Mouse (Mus musculus): ENCODE measurements around the gene Kcna2. TPM values are rescaled to one million over a fixed set of nuclear protein-coding genes. Genes with fewer than 3 reads are reported as not detected.

The Kcna2 gene
- polyA plus RNA-seq, 1 experiment, result 73.3 TPM

DNA sequence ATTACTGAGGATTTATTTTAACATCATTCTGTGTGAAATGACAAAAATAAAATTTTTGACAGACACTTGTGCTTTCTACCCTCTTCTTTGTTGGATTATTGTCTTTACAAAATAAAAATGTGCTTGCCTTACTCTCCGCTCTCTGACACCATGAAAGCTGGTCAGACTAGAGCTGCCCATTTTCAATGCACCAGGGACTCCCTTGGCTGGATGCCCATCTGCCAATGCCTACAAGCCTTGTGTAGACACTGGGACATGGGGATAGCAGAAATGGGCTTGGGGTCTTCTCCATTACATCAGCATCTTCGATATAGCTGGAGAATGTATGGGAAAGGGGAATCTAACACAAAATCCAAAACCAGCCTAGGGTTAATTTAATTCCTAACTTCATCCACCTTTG lies 14.0 kb downstream of the Kcna2 start:
- H3K4me3 ChIP-seq (replicated peaks; ENCODE audit: insufficient read depth, low read depth, low read length), result no peak overlapping the region
- TF ChIP-seq POLR2A (IDR thresholded peaks at IDR 0.05; ENCODE audit: borderline replicate concordance, insufficient read depth, low read length), result no peak
- TF ChIP-seq CTCF (IDR thresholded peaks at IDR 0.05; ENCODE audit: borderline replicate concordance, insufficient read depth, low read depth, low read length), result no peak
- H3K4me1 ChIP-seq (ENCODE audit: control insufficient read depth, insufficient read depth, low read length), result peaks cover 33% of the 10 kb centered on the region
- H3K27ac ChIP-seq (ENCODE audit: insufficient read depth, low read length), result no peak overlapping the region
- no peak for DNase-seq
- H3K27me3 ChIP-seq (ENCODE audit: control insufficient read depth, insufficient read depth, low read length), result no peaks in the 10 kb centered on the region
- 86% methylated on average over 2 of the region's 2 CpGs for WGBS

DNA sequence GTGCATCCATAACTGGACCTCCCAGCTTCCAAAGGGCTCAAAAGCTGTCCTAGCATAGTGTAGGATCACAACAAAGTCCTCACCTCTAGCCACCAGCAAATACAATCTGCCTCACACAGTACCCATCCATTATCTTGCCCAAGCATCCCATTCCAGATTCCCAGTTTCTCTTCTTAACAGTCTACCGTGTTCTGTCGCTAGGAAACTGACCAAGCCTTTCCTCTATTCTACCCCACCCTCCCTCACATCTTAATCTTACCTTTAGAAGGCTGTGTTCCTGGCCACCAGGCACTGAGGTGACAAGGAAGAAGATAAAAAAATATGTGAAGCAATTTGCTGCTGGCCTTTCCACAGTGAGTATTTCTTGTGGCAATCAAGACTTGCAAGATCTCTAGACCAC lies 14.8 kb downstream of the Kcna2 start:
- no peaks in the 10 kb centered on the region for H3K27me3 ChIP-seq (ENCODE audit: control insufficient read depth, insufficient read depth, low read length)
- no peak for DNase-seq
- 86% methylated on average over 2 of the region's 2 CpGs for WGBS

DNA sequence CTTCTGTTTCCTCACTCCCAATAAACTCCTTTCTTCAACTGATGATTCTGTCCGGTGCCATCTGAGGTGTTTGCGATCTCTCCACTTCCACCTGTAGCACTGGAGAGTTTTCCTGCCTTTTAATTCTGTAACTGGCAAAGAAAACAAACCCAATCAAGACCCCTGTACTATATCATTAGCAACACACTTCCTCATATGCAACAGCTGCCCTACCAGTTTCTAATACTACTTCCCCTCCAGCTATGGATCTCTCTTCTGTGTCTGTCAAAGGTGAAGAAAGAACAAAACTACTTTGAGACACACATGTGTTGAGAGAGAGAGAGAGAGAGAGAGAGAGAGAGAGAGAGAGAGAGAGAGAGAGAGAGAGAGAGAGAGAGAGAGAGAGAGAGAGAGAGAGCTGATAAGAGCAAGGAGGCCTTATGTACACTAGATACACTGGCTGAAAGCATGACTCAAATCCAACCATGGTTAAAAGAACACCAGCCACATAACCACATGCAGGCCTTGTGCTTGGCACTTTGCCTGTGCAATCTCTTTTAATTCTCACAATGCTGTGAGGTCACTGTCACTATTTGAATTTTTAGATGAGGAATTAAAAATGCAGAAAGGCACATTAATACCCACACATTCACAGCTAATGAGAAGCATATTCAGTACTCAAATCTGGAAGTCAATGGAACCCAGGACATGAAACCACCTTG lies 19.1 kb downstream of the Kcna2 start:
- no peak for TF ChIP-seq CTCF (IDR thresholded peaks at IDR 0.05; ENCODE audit: borderline replicate concordance, insufficient read depth, low read depth, low read length)
- no peak for TF ChIP-seq POLR2A (IDR thresholded peaks at IDR 0.05; ENCODE audit: borderline replicate concordance, insufficient read depth, low read length)
- 96% methylated on average over 2 of the region's 2 CpGs for WGBS
- H3K4me1 ChIP-seq (ENCODE audit: control insufficient read depth, insufficient read depth, low read length), result peaks cover 8% of the 10 kb centered on the region
- no peak overlapping the region for H3K4me3 ChIP-seq (replicated peaks; ENCODE audit: insufficient read depth, low read depth, low read length)
- no peak overlapping the region for H3K27ac ChIP-seq (ENCODE audit: insufficient read depth, low read length)
- no peaks in the 10 kb centered on the region for H3K27me3 ChIP-seq (ENCODE audit: control insufficient read depth, insufficient read depth, low read length)
- DNase-seq, result no peak

More for the DNA sequence above, 14.8 kb downstream of the Kcna2 start:
- no peak for TF ChIP-seq POLR2A (IDR thresholded peaks at IDR 0.05; ENCODE audit: borderline replicate concordance, insufficient read depth, low read length)
- no peak for TF ChIP-seq CTCF (IDR thresholded peaks at IDR 0.05; ENCODE audit: borderline replicate concordance, insufficient read depth, low read depth, low read length)
- peaks cover 29% of the 10 kb centered on the region for H3K4me1 ChIP-seq (ENCODE audit: control insufficient read depth, insufficient read depth, low read length)
- no peak overlapping the region for H3K27ac ChIP-seq (ENCODE audit: insufficient read depth, low read length)
- H3K4me3 ChIP-seq (replicated peaks; ENCODE audit: insufficient read depth, low read depth, low read length), result no peak overlapping the region

DNA sequence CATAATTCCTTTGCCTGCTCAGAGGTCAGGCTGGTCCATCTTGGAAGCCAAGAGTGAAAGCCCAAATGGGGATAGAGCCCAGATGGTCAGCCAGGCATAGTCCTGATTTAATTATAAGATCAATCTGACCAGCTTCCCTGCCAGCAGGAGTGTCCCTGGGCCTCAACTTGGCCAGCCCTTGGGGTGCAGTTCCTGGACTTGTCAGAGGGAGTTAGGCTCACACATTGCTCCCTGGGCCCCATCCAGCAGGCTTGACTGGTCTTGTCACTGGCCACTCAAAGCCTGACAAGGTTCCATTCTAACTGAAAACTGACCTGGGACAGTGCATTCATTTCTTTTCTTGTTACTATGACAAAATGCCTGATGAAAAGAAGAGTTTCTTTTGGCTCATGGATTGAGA lies 21.4 kb downstream of the Kcna2 start:
- no peak overlapping the region for H3K27ac ChIP-seq (ENCODE audit: insufficient read depth, low read length)
- H3K4me3 ChIP-seq (replicated peaks; ENCODE audit: insufficient read depth, low read depth, low read length), result no peak overlapping the region
- peaks cover 5% of the 10 kb centered on the region; the same call in 1 of the 2 replicates for H3K4me1 ChIP-seq (ENCODE audit: control insufficient read depth, insufficient read depth, low read length)
- no peaks in the 10 kb centered on the region for H3K27me3 ChIP-seq (ENCODE audit: control insufficient read depth, insufficient read depth, low read length)
- DNase-seq, result peak; percentile 81 to 91
- no peak for TF ChIP-seq POLR2A (IDR thresholded peaks at IDR 0.05; ENCODE audit: borderline replicate concordance, insufficient read depth, low read length)
- TF ChIP-seq CTCF (IDR thresholded peaks at IDR 0.05; ENCODE audit: borderline replicate concordance, insufficient read depth, low read depth, low read length), result peak; percentile 15; the same call in 1 of the 2 replicates

DNA sequence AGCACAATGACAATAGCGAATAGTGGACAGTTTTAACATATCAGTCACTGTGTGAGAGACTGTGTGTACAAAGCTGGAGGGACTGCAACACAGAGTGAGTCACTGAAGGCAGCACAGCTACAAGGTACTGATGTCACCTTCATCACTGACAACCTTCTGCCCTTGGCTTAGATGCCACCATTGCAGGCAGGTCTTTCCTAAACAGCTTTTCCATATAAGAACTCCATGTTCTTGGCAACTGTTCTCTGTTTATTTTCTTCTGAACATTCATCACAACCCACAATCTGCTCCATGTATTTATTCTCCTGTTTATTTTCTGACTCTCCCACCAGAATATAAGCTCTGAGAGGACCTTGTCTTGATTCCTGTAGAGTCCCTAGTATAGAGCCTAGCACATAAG lies 26.7 kb downstream of the Kcna2 start:
- Histone ChIP-seq H3K27me3 (ENCODE audit: control insufficient read depth, insufficient read depth, low read length) (no peaks in the 10 kb centered on the region), H3K27ac (ENCODE audit: insufficient read depth, low read length) (no peak overlapping the region), H3K4me3 (replicated peaks; ENCODE audit: insufficient read depth, low read depth, low read length) (no peak overlapping the region), H3K4me1 (ENCODE audit: control insufficient read depth, insufficient read depth, low read length) (peaks cover 13% of the 10 kb centered on the region)
- DNase-seq, result no peak
- 95% methylated on average over 1 of the region's 1 CpGs for WGBS
- no peak for TF ChIP-seq POLR2A (IDR thresholded peaks at IDR 0.05; ENCODE audit: borderline replicate concordance, insufficient read depth, low read length)

DNA sequence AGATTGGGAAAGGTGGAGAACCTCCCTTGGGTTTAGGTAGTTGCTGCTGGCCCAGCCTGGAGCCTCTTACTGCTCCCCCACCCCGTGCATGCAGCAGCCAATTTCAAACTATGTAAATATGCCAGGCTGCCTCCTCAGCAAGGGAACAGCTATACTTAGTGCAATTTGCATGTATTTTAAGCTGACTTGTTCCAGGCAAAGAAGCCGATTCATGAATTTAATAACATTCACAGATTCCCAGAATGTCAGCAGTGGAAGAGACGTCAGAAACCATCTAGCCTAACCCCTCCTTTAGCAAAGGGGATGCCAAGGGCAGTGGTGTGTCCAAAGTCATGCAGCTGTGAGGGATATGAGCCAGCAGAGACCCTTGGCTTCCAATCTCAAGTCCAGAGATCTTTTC lies 27.5 kb downstream of the Kcna2 start:
- peaks cover 12% of the 10 kb centered on the region for H3K4me1 ChIP-seq (ENCODE audit: control insufficient read depth, insufficient read depth, low read length)
- H3K4me3 ChIP-seq (replicated peaks; ENCODE audit: insufficient read depth, low read depth, low read length), result no peak overlapping the region
- no peak overlapping the region for H3K27ac ChIP-seq (ENCODE audit: insufficient read depth, low read length)
- 67% methylated on average over 3 of the region's 3 CpGs for WGBS
- no peak for DNase-seq
- TF ChIP-seq CTCF (IDR thresholded peaks at IDR 0.05; ENCODE audit: borderline replicate concordance, insufficient read depth, low read depth, low read length), result no peak
- TF ChIP-seq POLR2A (IDR thresholded peaks at IDR 0.05; ENCODE audit: borderline replicate concordance, insufficient read depth, low read length), result no peak
- H3K27me3 ChIP-seq (ENCODE audit: control insufficient read depth, insufficient read depth, low read length), result no peaks in the 10 kb centered on the region

DNA sequence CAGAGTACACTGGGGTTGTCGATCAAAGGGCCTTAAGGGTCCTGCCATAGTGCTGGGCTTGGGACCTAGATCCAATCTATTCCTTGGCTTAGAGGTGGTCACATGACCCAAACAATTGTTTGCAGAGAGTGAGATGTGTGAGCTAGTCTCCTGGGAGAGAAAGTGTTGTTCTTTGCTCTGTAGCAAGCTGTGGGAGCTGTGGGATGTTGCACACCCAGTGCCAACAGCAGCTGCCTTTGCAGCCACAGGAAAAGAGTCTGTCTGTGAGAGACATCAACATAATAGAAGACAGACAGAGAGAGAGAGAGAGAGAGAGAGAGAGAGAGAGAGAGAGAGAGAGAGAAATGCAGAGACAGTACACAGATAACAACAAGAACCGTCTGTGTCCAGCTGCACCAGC lies 28.3 kb downstream of the Kcna2 start:
- 88% methylated on average over 2 of the region's 2 CpGs for WGBS
- H3K4me3 ChIP-seq (replicated peaks; ENCODE audit: insufficient read depth, low read depth, low read length), result no peak overlapping the region
- DNase-seq, result peak in 1 of 2 experiments; percentile 8
- H3K27me3 ChIP-seq (ENCODE audit: control insufficient read depth, insufficient read depth, low read length), result no peaks in the 10 kb centered on the region
- no peak overlapping the region for H3K27ac ChIP-seq (ENCODE audit: insufficient read depth, low read length)
- TF ChIP-seq POLR2A (IDR thresholded peaks at IDR 0.05; ENCODE audit: borderline replicate concordance, insufficient read depth, low read length) (no peak), CTCF (IDR thresholded peaks at IDR 0.05; ENCODE audit: borderline replicate concordance, insufficient read depth, low read depth, low read length) (no peak)
- H3K4me1 ChIP-seq (ENCODE audit: control insufficient read depth, insufficient read depth, low read length), result peaks cover 12% of the 10 kb centered on the region

DNA sequence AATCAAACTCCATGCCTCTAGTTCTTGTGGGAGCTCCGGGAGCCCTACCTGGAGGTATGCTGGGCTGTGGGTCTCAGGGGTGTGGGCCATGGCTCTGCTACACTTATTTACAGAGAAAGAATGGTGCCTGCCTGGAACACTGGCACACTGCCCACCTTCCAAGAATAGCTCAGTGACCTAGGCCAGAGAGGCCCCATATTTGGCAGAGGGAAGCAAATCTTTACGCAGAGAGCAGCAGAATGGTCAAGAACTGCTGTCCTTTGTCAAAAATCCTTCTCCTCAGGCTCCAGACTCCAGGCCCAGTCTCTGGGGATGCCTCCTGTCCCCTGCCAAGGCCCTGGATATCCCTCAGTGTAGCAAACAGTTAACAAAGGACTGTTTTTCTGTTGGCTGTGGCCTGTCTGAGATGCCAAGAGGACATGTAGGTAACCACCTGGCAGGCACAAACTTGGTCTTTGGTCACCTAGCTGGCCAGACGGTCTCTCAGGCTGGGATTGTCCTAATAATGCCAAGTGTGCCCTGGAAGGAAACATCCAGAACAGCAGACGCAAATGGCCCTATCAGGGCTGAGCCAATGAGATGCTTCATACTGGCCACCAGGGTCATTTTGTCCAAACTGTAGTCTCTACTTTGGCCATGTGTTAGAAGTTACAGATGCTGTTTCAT lies 29.8 kb downstream of the Kcna2 start:
- Histone ChIP-seq H3K27ac (ENCODE audit: insufficient read depth, low read length) (no peak overlapping the region), H3K27me3 (ENCODE audit: control insufficient read depth, insufficient read depth, low read length) (no peaks in the 10 kb centered on the region), H3K4me3 (replicated peaks; ENCODE audit: insufficient read depth, low read depth, low read length) (no peak overlapping the region), H3K4me1 (ENCODE audit: control insufficient read depth, insufficient read depth, low read length) (peaks cover 12% of the 10 kb centered on the region)
- peak; percentile 58 to 66 for DNase-seq
- 24% methylated on average over 4 of the region's 4 CpGs for WGBS
- no peak for TF ChIP-seq POLR2A (IDR thresholded peaks at IDR 0.05; ENCODE audit: borderline replicate concordance, insufficient read depth, low read length)
- TF ChIP-seq CTCF (IDR thresholded peaks at IDR 0.05; ENCODE audit: borderline replicate concordance, insufficient read depth, low read depth, low read length), result no peak
